Mouse (Mus musculus): ENCODE measurements around the gene 6430628N08Rik. TPM values are rescaled to one million over a fixed set of nuclear protein-coding genes. Genes with fewer than 3 reads are reported as not detected.

The 6430628N08Rik gene
- polyA plus RNA-seq, 1 experiment from 2014 or later: not detected

DNA sequence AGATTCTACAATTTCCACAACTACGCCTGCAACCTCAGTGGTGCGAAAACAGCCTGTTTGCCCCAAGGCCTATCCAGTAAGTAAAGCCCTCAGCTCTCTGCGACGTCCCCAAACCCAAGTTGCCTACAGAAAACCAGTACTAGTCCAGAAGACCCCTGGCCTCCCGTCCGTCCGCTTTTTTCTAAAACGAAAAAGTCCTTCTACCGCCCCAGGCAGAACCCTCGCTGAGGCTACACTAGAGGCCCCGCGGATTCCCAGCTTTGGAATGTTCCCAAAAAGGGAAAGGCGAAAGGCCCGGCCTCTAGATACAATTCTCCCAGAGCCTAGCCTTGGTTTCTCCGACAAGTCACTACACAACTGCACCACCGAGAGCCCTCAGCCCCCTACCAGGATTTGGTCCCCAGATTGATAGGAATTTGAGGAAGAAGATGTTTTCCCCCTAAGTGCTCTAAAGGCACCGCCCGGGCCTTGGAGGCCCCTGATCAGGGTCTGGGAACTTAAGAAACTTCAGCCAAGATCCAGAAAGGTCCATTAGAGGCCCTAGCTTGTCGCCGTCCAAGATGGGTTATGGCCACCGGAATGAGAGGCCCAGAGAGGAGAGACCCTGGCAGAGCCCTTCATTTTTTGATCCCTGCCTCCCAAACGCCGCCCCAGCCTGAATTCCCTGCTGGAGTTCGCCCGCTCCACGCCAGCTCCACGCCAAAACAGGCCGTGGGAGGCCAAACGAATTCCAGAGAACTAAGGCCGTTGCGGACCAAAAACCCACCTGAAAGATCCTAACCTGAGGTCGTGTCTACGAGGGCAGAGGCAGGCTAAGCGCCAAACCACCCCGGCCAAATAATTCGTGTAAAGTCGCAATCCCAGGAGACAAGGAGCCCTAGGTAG lies 48.1 kb downstream of the 6430628N08Rik start:
- ATAC-seq (ENCODE audit: insufficient read depth, low FRiP score, low TSS enrichment): no peak
- H3K36me3 ChIP-seq (ENCODE audit: control insufficient read depth, insufficient read depth, low read length): no peaks in the 10 kb centered on the region
- no peaks in the 10 kb centered on the region for H3K9me3 ChIP-seq (ENCODE audit: control insufficient read depth, low read length)
- peak overlapping the region; percentile 57; the same call in 1 of the 2 replicates for H3K4me2 ChIP-seq (ENCODE audit: low read depth)
- H3K4me1 ChIP-seq (ENCODE audit: control insufficient read depth, insufficient read depth, low read length): peaks cover 15% of the 10 kb centered on the region
- DNase-seq (ENCODE audit: low spot score): peak; percentile 66
- WGBS: under 1% methylated on average over 37 of the region's 37 CpGs
- H3K27me3 ChIP-seq (ENCODE audit: control insufficient read depth, insufficient read depth, low read length): peaks cover 99% of the 10 kb centered on the region
- H3K4me3 ChIP-seq (ENCODE audit: low read depth, low read length): no peak overlapping the region
- no peak overlapping the region for H3K27ac ChIP-seq (ENCODE audit: low read depth, low read length)
- no peak overlapping the region for H3K9ac ChIP-seq (ENCODE audit: low read length)

DNA sequence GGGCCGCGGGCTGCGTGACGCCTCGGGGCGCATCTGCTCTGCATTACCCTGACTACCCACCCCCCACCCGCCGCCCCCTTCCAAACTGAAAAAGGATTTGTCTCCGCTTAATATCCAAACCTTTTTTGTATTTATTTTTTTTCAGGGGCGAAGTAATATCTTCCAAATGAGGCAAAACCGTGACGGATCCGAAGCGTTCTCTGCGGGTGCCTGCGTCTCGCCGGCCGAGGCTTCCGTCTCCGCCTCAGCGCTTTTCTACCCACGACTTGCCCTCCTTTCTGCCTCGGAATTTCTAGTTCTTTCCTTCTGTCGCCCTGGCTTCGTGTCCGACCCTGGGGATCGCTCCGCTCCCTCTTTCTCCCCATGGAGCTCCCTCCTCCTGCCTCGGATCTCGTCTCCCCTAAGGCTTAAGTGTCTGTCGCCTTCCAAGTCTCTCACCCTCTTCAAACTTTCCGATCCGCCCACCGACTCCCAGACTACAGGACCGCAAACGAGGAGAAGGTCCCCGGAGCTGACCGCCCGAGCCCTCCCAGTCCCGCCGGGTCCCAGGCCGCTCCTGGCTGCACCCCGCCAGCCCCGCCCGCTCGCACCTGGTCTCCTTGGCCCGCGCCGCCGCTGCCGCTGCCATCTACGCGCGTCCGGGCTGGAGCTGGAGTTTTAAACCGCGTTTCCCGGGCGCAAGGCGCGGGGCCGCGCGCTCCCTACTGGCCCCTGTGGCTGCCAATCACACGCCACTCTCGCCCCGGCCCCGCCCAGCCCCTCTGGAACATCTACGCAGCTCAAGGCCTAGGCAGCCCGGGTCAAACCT lies 49.0 kb downstream of the 6430628N08Rik start, which contains the start of gene Dmbx1:
TSS of gene Dmbx1 (minus strand) at position 632 of the 808 bp plus-strand sequence.
- Histone ChIP-seq H3K27me3 (ENCODE audit: control insufficient read depth, insufficient read depth, low read length) (peaks cover 99% of the 10 kb centered on the region), H3K4me3 (ENCODE audit: low read depth, low read length) (peak within 1 kb of the TSS; percentile 28), H3K36me3 (ENCODE audit: control insufficient read depth, insufficient read depth, low read length) (no peaks in the 10 kb centered on the region), H3K4me2 (ENCODE audit: low read depth) (peak within 1 kb of the TSS; percentile 57), H3K9ac (ENCODE audit: low read length) (no peak within 1 kb of the TSS), H3K27ac (ENCODE audit: low read depth, low read length) (no peak within 1 kb of the TSS), H3K9me3 (ENCODE audit: control insufficient read depth, low read length) (no peaks in the 10 kb centered on the region), H3K4me1 (ENCODE audit: control insufficient read depth, insufficient read depth, low read length) (peaks cover 21% of the 10 kb centered on the region)
- under 1% methylated on average over 70 of the region's 71 CpGs for WGBS
- DNase-seq (ENCODE audit: low spot score): peak; percentile 72
- peak; percentile 33; the same call in 1 of the 2 replicates for ATAC-seq (ENCODE audit: insufficient read depth, low FRiP score, low TSS enrichment)

DNA sequence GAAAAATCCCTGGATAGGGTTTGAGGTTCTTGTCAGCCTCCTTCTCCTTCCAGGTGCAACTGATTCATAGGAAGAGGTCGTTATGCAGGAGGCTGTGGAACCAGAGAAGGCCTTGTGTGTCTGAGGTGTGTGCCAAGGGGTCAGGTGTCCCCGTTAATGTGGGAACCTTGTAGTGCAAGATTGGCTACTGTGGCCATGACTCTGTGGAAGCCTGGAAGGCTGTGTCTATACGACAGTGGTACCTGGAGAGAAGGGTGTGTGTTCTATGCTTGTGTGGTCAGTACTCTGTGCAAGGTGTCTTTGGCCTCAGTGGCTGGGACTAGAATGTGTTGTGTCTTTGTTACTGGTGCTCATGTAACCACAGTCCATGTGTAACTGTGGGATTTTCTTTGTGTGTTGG lies 50.2 kb downstream of the 6430628N08Rik start:
- peaks cover 21% of the 10 kb centered on the region for H3K4me1 ChIP-seq (ENCODE audit: control insufficient read depth, insufficient read depth, low read length)
- H3K27ac ChIP-seq (ENCODE audit: low read depth, low read length): no peak overlapping the region
- no peaks in the 10 kb centered on the region for H3K9me3 ChIP-seq (ENCODE audit: control insufficient read depth, low read length)
- no peak for ATAC-seq (ENCODE audit: insufficient read depth, low FRiP score, low TSS enrichment)
- H3K4me3 ChIP-seq (ENCODE audit: low read depth, low read length): no peak overlapping the region
- H3K27me3 ChIP-seq (ENCODE audit: control insufficient read depth, insufficient read depth, low read length): peaks cover 100% of the 10 kb centered on the region
- H3K4me2 ChIP-seq (ENCODE audit: low read depth): no peak overlapping the region
- no peaks in the 10 kb centered on the region for H3K36me3 ChIP-seq (ENCODE audit: control insufficient read depth, insufficient read depth, low read length)
- no peak for DNase-seq (ENCODE audit: low spot score)
- no peak overlapping the region for H3K9ac ChIP-seq (ENCODE audit: low read length)
- WGBS: 3% methylated on average over 3 of the region's 3 CpGs

DNA sequence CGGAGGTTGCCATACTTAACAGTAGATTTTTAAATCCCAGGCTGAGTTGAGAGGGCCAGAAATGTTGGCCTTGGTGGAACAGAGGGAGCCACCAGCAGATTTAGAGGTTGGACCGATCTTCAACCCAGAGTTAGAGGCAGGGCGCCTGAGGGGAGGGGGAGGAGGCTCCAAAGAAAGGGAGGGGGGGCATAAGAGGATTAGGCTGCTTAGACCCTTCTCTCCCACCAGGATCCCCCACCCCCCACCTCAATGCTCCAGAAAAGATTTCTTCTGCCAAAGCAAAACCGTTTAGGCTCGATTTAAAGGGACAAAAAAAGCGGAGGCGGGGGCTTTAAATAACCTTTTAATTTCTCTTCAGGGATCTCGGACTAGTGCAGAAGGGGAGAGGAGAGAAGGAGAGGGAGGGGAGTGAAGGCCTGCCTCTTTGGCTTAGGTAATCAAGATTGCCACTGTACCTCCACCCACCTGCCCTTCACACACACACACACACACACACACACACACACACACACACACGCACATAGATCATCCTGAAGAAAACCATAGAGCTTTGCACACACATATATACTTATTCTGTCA lies 50.9 kb downstream of the 6430628N08Rik start:
- Histone ChIP-seq H3K9ac (ENCODE audit: low read length) (no peak overlapping the region), H3K36me3 (ENCODE audit: control insufficient read depth, insufficient read depth, low read length) (no peaks in the 10 kb centered on the region), H3K4me3 (ENCODE audit: low read depth, low read length) (no peak overlapping the region), H3K9me3 (ENCODE audit: control insufficient read depth, low read length) (no peaks in the 10 kb centered on the region), H3K4me1 (ENCODE audit: control insufficient read depth, insufficient read depth, low read length) (peaks cover 14% of the 10 kb centered on the region), H3K4me2 (ENCODE audit: low read depth) (no peak overlapping the region), H3K27ac (ENCODE audit: low read depth, low read length) (no peak overlapping the region), H3K27me3 (ENCODE audit: control insufficient read depth, insufficient read depth, low read length) (peaks cover 100% of the 10 kb centered on the region)
- DNase-seq (ENCODE audit: low spot score) (no peak), ATAC-seq (ENCODE audit: insufficient read depth, low FRiP score, low TSS enrichment) (no peak)
- WGBS: 4% methylated on average over 9 of the region's 9 CpGs

DNA sequence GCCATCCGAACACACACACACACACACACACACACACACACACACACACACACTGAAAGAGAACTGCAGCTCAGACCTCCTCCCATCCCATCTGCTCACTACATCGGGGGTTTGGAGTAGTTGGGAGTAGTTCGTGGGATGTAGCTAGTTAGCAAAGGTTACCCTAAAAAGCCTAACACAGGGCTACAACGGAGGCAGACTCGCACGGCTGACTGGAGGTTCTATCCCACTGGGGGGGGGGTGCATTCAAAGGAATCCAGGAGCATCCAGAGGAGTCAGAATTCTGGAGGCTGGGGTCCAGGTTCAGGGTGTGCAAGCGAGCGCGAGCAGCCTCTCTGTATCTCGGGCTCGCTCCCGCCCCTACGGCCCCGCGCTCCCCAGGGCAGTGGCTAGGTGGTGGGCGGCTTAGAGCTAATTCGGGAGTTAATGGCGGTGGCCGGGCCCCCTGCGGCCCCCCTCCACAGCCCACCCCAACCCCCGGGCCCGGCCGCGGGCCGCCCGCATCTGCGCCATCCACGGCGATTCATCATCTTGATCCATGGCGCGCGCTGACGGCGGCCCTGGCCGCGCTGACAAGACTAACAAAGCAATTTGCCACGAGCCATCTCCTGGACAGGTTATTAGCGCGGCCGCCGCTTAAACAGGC lies 53.3 kb downstream of the 6430628N08Rik start:
- DNase-seq (ENCODE audit: low spot score): peak; percentile 66
- Histone ChIP-seq H3K27me3 (ENCODE audit: control insufficient read depth, insufficient read depth, low read length) (peaks cover 88% of the 10 kb centered on the region), H3K9ac (ENCODE audit: low read length) (no peak overlapping the region), H3K27ac (ENCODE audit: low read depth, low read length) (no peak overlapping the region), H3K9me3 (ENCODE audit: control insufficient read depth, low read length) (no peaks in the 10 kb centered on the region), H3K36me3 (ENCODE audit: control insufficient read depth, insufficient read depth, low read length) (no peaks in the 10 kb centered on the region), H3K4me3 (ENCODE audit: low read depth, low read length) (peak overlapping the region; percentile 12; the same call in 1 of the 2 replicates), H3K4me2 (ENCODE audit: low read depth) (peak overlapping the region; percentile 22), H3K4me1 (ENCODE audit: control insufficient read depth, insufficient read depth, low read length) (peaks cover 9% of the 10 kb centered on the region; the same call in 1 of the 2 replicates)
- ATAC-seq (ENCODE audit: insufficient read depth, low FRiP score, low TSS enrichment): peak; percentile 55
- under 1% methylated on average over 41 of the region's 41 CpGs for WGBS

Other genes starting within 250 kb of the 6430628N08Rik start
- gene Cyp4b1, start 242.9 kb upstream of the 6430628N08Rik start, polyA plus RNA-seq (2014; fragmentation: Nextera tagmentation; extraction: Ambion mirVana): 0.22 TPM in 1 of 2 replicates, not detected in the other
- 42.3 and 44.7 TPM in 2 replicates for gene Efcab14, start 152.9 kb upstream of the 6430628N08Rik start, polyA plus RNA-seq (2014; fragmentation: Nextera tagmentation; extraction: Ambion mirVana)
- 0.42 TPM in 1 of 2 replicates, not detected in the other for gene Tex38, start 109.6 kb upstream of the 6430628N08Rik start, polyA plus RNA-seq (2014; fragmentation: Nextera tagmentation; extraction: Ambion mirVana)
- gene Atpaf1, start 105.9 kb upstream of the 6430628N08Rik start, polyA plus RNA-seq (2014; fragmentation: Nextera tagmentation; extraction: Ambion mirVana): 51.1 and 51.4 TPM in 2 replicates
- 3.2 and 4.1 TPM in 2 replicates for gene Mob3c, start 62.6 kb upstream of the 6430628N08Rik start, polyA plus RNA-seq (2014; fragmentation: Nextera tagmentation; extraction: Ambion mirVana)
- gene Mknk1, start 51.5 kb upstream of the 6430628N08Rik start, polyA plus RNA-seq (2014; fragmentation: Nextera tagmentation; extraction: Ambion mirVana): 21.2 and 25.5 TPM in 2 replicates
- gene Kncn, start 6.3 kb upstream of the 6430628N08Rik start, polyA plus RNA-seq (2014; fragmentation: Nextera tagmentation; extraction: Ambion mirVana): not detected in 2 replicates
- gene Dmbx1, start 49.3 kb downstream of the 6430628N08Rik start, polyA plus RNA-seq (2014; fragmentation: Nextera tagmentation; extraction: Ambion mirVana): 0.38 and 0.77 TPM in 2 replicates
- gene Faah, start 127.3 kb downstream of the 6430628N08Rik start, polyA plus RNA-seq (2014; fragmentation: Nextera tagmentation; extraction: Ambion mirVana): 1.9 and 2.1 TPM in 2 replicates
- gene Nsun4, start 163.2 kb downstream of the 6430628N08Rik start, polyA plus RNA-seq (2014; fragmentation: Nextera tagmentation; extraction: Ambion mirVana): 21.0 and 21.2 TPM in 2 replicates
- 455 and 456 TPM in 2 replicates for gene Uqcrh, start 184.4 kb downstream of the 6430628N08Rik start, polyA plus RNA-seq (2014; fragmentation: Nextera tagmentation; extraction: Ambion mirVana)
- gene Lrrc41, start 184.6 kb downstream of the 6430628N08Rik start, polyA plus RNA-seq (2014; fragmentation: Nextera tagmentation; extraction: Ambion mirVana): 74.2 and 84.9 TPM in 2 replicates
- gene Rad54l, start 233.0 kb downstream of the 6430628N08Rik start, polyA plus RNA-seq (2014; fragmentation: Nextera tagmentation; extraction: Ambion mirVana): 43.7 and 44.3 TPM in 2 replicates
- 51.1 and 52.1 TPM in 2 replicates for gene Pomgnt1, start 233.2 kb downstream of the 6430628N08Rik start, polyA plus RNA-seq (2014; fragmentation: Nextera tagmentation; extraction: Ambion mirVana)

All from neural tube, embryonic 11.5 days (tissue).